Mouse (Mus musculus): ENCODE measurements around the gene Eif4b. TPM values are rescaled to one million over a fixed set of nuclear protein-coding genes. Genes with fewer than 3 reads are reported as not detected.

Eif4b gene
- polyA plus RNA-seq, 1 experiment from 2014 or later, result 46.5 TPM

DNA sequence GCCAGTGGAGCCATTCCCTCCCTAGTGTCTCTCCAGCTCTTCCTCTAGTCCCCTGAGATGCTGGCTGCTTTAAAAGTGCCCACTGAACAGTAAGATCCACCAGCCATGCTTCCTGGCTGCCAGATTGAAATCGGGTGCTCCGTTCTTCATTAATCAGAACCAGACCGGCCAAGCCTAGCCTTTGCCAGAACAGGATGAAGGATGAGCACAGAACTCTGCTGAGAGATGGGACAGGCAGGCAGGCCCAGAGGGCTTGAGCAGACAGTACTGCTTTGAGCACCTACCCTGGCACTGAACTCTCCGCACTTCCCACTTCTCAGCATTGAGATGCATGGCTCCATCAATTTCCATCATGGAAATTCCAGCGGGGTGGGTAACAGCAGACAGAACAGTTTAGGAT lies 25.7 kb downstream of the Eif4b start:
- TF ChIP-seq CTCF (IDR thresholded peaks at IDR 0.05; ENCODE audit: low read depth) (no peak), EP300 (optimal IDR thresholded peaks at IDR 0.05) (no peak)
- no peak overlapping the region; the same call in 1 of the 2 replicates for H3K27ac ChIP-seq (replicated peaks)
- H3K4me1 ChIP-seq (replicated peaks; ENCODE audit: control insufficient read depth, insufficient read depth), result peaks cover 16% of the 10 kb centered on the region
- ATAC-seq (ENCODE audit: low FRiP score, low TSS enrichment), result no peak
- no peak for DNase-seq (ENCODE audit: low spot score)
- 32% methylated on average over 5 of the region's 5 CpGs for WGBS
- H3K4me2 ChIP-seq (replicated peaks; ENCODE audit: low read depth), result peak overlapping the region; percentile 85
- no peaks in the 10 kb centered on the region for H3K27me3 ChIP-seq (ENCODE audit: control insufficient read depth, insufficient read depth, low read length)
- peak overlapping the region; percentile 62 for H3K4me3 ChIP-seq (ENCODE audit: low read depth, low read length)
- H3K36me3 ChIP-seq (ENCODE audit: control insufficient read depth, insufficient read depth, low read length), result peaks cover 10% of the 10 kb centered on the region
- H3K9me3 ChIP-seq (ENCODE audit: control insufficient read depth, low read length), result no peaks in the 10 kb centered on the region
- no peak overlapping the region for H3K9ac ChIP-seq (ENCODE audit: low read length)

DNA sequence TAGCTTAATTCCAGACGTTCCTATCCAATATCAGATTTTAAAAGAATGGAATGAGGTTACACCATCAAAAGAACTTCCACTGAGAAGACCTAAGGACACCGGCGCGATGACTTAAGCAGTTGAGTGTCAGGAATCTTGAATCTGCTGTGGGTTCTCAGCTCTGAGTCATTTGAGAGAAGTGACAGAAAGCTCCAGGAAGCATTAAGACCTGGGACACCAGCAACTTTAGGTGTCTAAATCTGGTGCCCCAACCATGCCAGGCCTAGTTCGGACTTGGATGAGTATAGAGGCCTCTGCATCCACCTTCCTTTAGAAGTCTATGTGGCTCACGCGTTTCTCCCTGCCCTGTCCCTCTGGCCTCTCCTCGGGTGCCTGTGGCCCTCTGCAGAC lies 26.2 kb downstream of the Eif4b start:
- WGBS, result 16% methylated on average over 8 of the region's 8 CpGs
- TF ChIP-seq EP300 (optimal IDR thresholded peaks at IDR 0.05) (no peak), CTCF (IDR thresholded peaks at IDR 0.05; ENCODE audit: low read depth) (no peak)
- peaks cover 16% of the 10 kb centered on the region for H3K4me1 ChIP-seq (replicated peaks; ENCODE audit: control insufficient read depth, insufficient read depth)
- DNase-seq (ENCODE audit: low spot score), result no peak
- H3K27me3 ChIP-seq (ENCODE audit: control insufficient read depth, insufficient read depth, low read length), result no peaks in the 10 kb centered on the region
- H3K9me3 ChIP-seq (ENCODE audit: control insufficient read depth, low read length), result no peaks in the 10 kb centered on the region
- H3K9ac ChIP-seq (ENCODE audit: low read length), result peak overlapping the region; percentile 71
- no peak for ATAC-seq (ENCODE audit: low FRiP score, low TSS enrichment)
- peak overlapping the region; percentile 62 for H3K4me3 ChIP-seq (ENCODE audit: low read depth, low read length)
- peak overlapping the region; percentile 93 for H3K27ac ChIP-seq (replicated peaks)
- peak overlapping the region; percentile 85 for H3K4me2 ChIP-seq (replicated peaks; ENCODE audit: low read depth)
- H3K36me3 ChIP-seq (ENCODE audit: control insufficient read depth, insufficient read depth, low read length), result peaks cover 5% of the 10 kb centered on the region; the same call in 1 of the 2 replicates

DNA sequence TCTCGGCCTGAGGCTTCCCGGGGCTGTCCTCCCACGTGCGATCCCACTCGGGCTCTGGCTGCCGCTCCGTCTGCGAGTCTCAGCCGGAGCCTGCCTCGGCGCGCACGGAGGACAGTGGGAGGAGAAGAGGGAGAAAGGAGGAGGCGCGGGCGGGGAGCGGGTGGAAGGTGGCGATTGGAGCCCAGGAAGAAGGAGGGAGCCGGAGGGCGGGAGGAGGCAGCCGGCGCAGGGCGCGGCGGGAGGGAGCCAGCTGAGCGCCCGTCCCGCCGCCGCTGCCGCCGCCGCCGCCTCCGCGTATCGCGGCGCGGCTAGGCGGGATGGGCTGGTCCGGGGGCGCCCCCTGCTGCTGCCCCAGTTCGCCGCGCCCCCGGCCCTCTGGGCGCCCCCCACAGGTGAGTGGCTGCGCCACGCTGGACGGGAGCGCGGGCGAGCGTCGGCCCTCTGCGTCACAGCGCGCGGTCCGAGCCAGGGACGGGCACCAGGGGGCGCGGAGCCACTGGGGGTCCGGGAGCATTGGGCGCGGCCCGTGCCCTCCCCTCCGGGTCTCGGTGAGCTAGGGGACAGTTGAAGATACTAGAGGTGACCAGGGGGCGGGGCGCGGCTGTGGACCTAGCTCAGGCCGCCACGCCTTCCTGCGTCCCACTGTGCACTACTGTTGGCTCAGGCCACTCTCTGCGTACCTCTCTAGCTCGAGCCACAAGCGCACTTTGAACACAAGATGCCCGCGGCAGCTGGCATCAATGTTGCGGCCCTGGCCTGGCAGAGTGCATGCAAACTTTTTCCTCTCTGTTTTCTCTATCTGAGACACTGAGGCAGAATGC lies 26.8 kb downstream of the Eif4b start, which contains the start of gene Tns2:
Gene Tns2 (plus strand): TSS at position 253 of the 821 bp plus-strand sequence.
- TF ChIP-seq EP300 (optimal IDR thresholded peaks at IDR 0.05), result no peak
- peak; percentile 68 for TF ChIP-seq CTCF (IDR thresholded peaks at IDR 0.05; ENCODE audit: low read depth)
- WGBS, result under 1% methylated on average over 35 of the region's 82 CpGs

DNA sequence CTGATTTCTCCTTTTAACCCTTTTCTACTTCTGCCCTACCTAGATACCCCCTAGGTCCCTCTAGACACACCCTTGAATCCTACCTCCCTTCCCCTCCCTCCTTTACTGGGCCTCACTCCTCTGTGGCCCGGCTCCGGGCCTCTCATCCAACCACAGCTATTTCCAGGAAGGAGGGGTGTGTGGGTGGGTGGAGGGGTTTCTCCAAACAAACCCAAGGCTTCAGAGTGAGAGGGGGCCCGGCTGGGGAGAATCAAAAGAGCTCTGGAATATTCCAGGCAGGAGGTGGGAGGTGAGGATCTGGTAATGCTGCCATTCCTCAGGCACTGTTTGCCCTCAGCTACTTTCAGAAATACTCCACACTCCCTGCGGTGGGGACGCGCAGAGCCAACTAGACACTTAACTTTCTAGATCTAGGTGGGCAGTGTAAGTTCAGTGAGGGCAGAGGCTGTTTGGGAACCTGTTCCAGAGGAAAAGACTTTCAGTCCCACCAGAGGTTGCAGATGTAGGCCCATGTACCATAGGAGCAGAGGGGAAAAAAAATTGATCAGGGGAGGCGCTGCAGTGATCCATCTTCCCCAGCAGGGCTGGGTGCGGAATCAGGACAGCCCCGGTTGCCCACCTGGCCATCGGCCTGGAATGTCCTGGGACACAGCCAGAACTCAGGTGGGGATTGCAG lies 27.6 kb downstream of the Eif4b start:
- Histone ChIP-seq H3K27me3 (ENCODE audit: control insufficient read depth, insufficient read depth, low read length) (no peaks in the 10 kb centered on the region), H3K9ac (ENCODE audit: low read length) (peak overlapping the region; percentile 71), H3K4me2 (replicated peaks; ENCODE audit: low read depth) (peak overlapping the region; percentile 85), H3K9me3 (ENCODE audit: control insufficient read depth, low read length) (no peaks in the 10 kb centered on the region), H3K27ac (replicated peaks) (peak overlapping the region; percentile 93), H3K36me3 (ENCODE audit: control insufficient read depth, insufficient read depth, low read length) (no peaks in the 10 kb centered on the region), H3K4me1 (replicated peaks; ENCODE audit: control insufficient read depth, insufficient read depth) (peaks cover 24% of the 10 kb centered on the region), H3K4me3 (ENCODE audit: low read depth, low read length) (peak overlapping the region; percentile 62)
- ATAC-seq (ENCODE audit: low FRiP score, low TSS enrichment) (peak; percentile 24; the same call in 1 of the 2 replicates), DNase-seq (ENCODE audit: low spot score) (peak; percentile 65)
- 12% methylated on average over 10 of the region's 10 CpGs for WGBS
- peak; percentile 36 for TF ChIP-seq CTCF (IDR thresholded peaks at IDR 0.05; ENCODE audit: low read depth)
- no peak for TF ChIP-seq EP300 (optimal IDR thresholded peaks at IDR 0.05)

More for the DNA sequence above, 26.8 kb downstream of the Eif4b start, which contains the start of gene Tns2:
- Histone ChIP-seq H3K27ac (replicated peaks) (peak within 1 kb of the TSS; percentile 93), H3K27me3 (ENCODE audit: control insufficient read depth, insufficient read depth, low read length) (no peaks in the 10 kb centered on the region), H3K9ac (ENCODE audit: low read length) (peak within 1 kb of the TSS; percentile 71), H3K9me3 (ENCODE audit: control insufficient read depth, low read length) (no peaks in the 10 kb centered on the region), H3K4me2 (replicated peaks; ENCODE audit: low read depth) (peak within 1 kb of the TSS; percentile 85), H3K4me3 (ENCODE audit: low read depth, low read length) (peak within 1 kb of the TSS; percentile 62), H3K4me1 (replicated peaks; ENCODE audit: control insufficient read depth, insufficient read depth) (peaks cover 18% of the 10 kb centered on the region), H3K36me3 (ENCODE audit: control insufficient read depth, insufficient read depth, low read length) (no peaks in the 10 kb centered on the region)
- DNase-seq (ENCODE audit: low spot score) (peak; percentile 91), ATAC-seq (ENCODE audit: low FRiP score, low TSS enrichment) (peak; percentile 71)

DNA sequence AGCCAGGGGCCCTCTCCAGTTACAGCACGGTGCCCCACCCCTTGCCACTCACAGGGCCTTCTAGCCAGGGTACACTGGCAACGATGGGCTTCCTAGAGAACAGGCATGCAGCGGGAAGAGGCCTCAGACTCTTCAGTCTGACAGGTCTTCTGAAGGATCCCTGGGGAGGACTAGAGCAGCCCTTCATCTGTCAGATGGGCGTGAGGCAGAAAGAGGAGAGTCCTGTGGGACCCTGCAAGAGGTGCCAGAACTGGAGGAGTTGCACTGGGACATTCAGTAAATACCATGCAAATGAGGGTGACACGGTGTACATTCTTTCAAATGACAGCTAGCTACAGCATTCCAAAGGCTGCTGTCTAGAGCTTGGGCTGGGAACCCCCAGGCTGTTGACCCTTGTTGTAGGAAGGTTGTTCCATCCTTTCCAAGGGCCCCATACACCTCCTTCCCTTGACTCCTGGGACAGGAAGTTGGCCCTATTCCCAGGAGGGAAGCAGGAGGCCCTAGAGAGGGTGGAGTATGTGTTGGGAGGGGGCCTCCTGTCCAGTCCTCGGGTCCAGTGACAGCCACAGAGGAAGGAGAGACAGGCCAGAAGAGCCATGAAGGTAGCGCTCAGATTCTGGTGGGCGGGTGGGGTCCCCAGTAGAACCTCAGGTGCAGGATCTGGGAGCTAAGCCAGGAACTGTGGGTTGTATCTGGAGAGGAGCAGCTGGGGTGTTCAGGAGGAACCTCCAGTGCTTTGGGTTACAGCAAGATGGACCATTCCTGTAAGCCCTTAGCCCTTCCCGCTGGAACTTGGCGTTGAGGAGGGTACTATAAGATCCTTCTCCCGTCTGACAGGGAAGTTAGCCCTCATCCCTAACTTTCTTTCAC lies 28.3 kb downstream of the Eif4b start:
- TF ChIP-seq EP300 (optimal IDR thresholded peaks at IDR 0.05) (no peak), CTCF (IDR thresholded peaks at IDR 0.05; ENCODE audit: low read depth) (no peak)
- DNase-seq (ENCODE audit: low spot score), result peak; percentile 71

More for the DNA sequence above, 28.3 kb downstream of the Eif4b start:
- Histone ChIP-seq H3K4me2 (replicated peaks; ENCODE audit: low read depth) (peak overlapping the region; percentile 85), H3K36me3 (ENCODE audit: control insufficient read depth, insufficient read depth, low read length) (0 out of 2 replicates have a peak, but pooled peaks cover 2% of the 10 kb centered on the region), H3K9me3 (ENCODE audit: control insufficient read depth, low read length) (no peaks in the 10 kb centered on the region), H3K9ac (ENCODE audit: low read length) (peak overlapping the region; percentile 71), H3K4me3 (ENCODE audit: low read depth, low read length) (peak overlapping the region; percentile 62), H3K27ac (replicated peaks) (peak overlapping the region; percentile 93), H3K27me3 (ENCODE audit: control insufficient read depth, insufficient read depth, low read length) (no peaks in the 10 kb centered on the region), H3K4me1 (replicated peaks; ENCODE audit: control insufficient read depth, insufficient read depth) (peaks cover 25% of the 10 kb centered on the region)
- ATAC-seq (ENCODE audit: low FRiP score, low TSS enrichment), result peak; percentile 20
- WGBS, result 13% methylated on average over 11 of the region's 11 CpGs
